Mouse (Mus musculus) forebrain, embryonic 16.5 days (tissue): ENCODE data around the gene Xiap. TPM values are rescaled to one million over a fixed set of nuclear protein-coding genes. Genes with fewer than 3 reads are reported as not detected.
A peak's percentile ranks its signal among the peaks of the same experiment; 100 is the strongest.

ENCODE experiments used
- ATAC-seq: fragments of 200-750 bp; cut with Nextera tagmentation; 2 replicates; pipeline ENCODE4 v1.8.0; 2017; ENCODE audit warnings: mild to moderate bottlenecking, moderate library complexity
- H3K27ac ChIP-seq: fragments of 300-500 bp; sonication (generic); 2 replicates; pipeline ENCODE4 v1.5.1; 2014; ENCODE audit warnings: low read length, control low read depth
- H3K27me3 ChIP-seq: fragments of 300-500 bp; sonication (generic); replicated peaks from 2 replicates; pipeline ENCODE4 v1.6.1; 2014; ENCODE audit warnings: low read length; ENCODE audit not compliant: control insufficient read depth, insufficient read depth
- H3K36me3 ChIP-seq: fragments of 300-500 bp; sonication (generic); 2 replicates; pipeline ENCODE4 v1.6.1; 2014; ENCODE audit not compliant: control insufficient read depth, insufficient read depth
- H3K4me1 ChIP-seq: fragments of 300-500 bp; sonication (generic); replicated peaks from 2 replicates; pipeline ENCODE4 v1.6.1; 2014; ENCODE audit warnings: low read length; ENCODE audit not compliant: control insufficient read depth, insufficient read depth
- H3K4me2 ChIP-seq: fragments of 300-500 bp; sonication (generic); 2 replicates; pipeline ENCODE4 v1.6.1; 2014; ENCODE audit warnings: mild to moderate bottlenecking, low read length, control low read depth
- H3K4me3 ChIP-seq: fragments of 300-500 bp; sonication (generic); replicated peaks from 2 replicates; pipeline ENCODE4 v1.5.1; 2014; ENCODE audit warnings: mild to moderate bottlenecking, low read length, control low read depth
- H3K9ac ChIP-seq: fragments of 300-500 bp; sonication (generic); replicated peaks from 2 replicates; pipeline ENCODE4 v1.6.1; 2014; ENCODE audit warnings: low read depth, low read length, control low read depth
- H3K9me3 ChIP-seq: fragments of 300-500 bp; sonication (generic); 2 replicates; pipeline ENCODE4 v1.6.1; 2016; ENCODE audit warnings: low read length; ENCODE audit not compliant: control insufficient read depth
- WGBS: fragments of 180-500 bp; shearing (Covaris S2); extraction: QIAGEN DNeasy Blood & Tissue Kit; methylation state at CpG from one replicate; pipeline ENCODE4 v1.1.7; 2014; 5-methylcytosine and 5-hydroxymethylcytosine counted together
- polyA plus RNA-seq: library from polyadenylated mRNA; unstranded; fragments of >200 nt; fragmentation: Nextera tagmentation; extraction: Ambion mirVana; gene quantifications from 2 replicates; pipeline ENCODE4 v1.2.1, GENCODE M21; 2015

Xiap gene
- polyA plus RNA-seq, 1 experiment from 2014 or later: 10.5 TPM

- no peaks in the 10 kb centered on the region for H3K27me3 ChIP-seq
- H3K4me2 ChIP-seq: peak overlapping the region; percentile 35
- no peaks in the 10 kb centered on the region for H3K36me3 ChIP-seq
- H3K27ac ChIP-seq: peak overlapping the region; percentile 91
- peak; percentile 79 for ATAC-seq
- no peaks in the 10 kb centered on the region for H3K9me3 ChIP-seq
- H3K4me1 ChIP-seq: peaks cover 5% of the 10 kb centered on the region; the same call in 1 of the 2 replicates
- WGBS: 32% methylated on average over 26 of the region's 27 CpGs
- peak overlapping the region; percentile 52 for H3K4me3 ChIP-seq
- peak overlapping the region; percentile 53 for H3K9ac ChIP-seq
These were observed 8.3 kb downstream of the Xiap start for GRCm38 (mm10) chrX:42067791-42068200.

DNA sequence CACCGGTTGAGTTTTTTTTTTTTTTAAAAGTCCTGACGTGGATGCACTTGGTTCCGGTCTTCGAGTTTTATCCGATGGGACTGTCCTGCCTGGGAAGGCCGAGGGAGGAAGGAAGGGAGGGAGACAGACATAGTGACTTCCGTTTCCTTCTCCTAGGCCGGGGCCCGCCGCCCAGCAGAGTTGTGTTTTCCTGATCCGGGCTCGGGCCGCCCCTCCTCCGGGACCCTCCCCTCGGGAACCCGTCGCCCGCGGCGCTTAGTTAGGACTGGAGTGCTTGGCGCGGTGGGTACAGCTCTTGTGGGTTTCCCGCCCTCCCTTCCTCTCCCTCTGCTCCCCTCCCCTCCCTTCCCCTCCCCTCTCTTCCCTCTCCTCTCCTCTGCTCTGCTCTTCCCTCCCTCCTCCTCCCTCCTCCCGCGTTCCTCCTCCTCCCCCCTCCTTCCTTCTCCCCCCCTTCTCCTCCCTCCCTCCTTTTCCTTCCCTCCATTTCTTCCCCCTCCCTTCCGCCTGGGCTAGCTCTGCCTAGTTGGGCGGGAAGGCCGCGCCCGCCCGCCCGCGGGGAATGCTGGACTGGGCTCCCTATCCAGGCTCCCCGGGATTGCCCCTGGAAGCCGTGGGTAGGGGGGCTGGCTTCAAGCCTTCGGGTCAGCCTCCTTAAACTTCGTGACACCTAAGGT is 8.9 kb downstream of the Xiap start:
- Histone ChIP-seq H3K27ac (peak overlapping the region; percentile 91), H3K27me3 (no peaks in the 10 kb centered on the region), H3K4me2 (peak overlapping the region; percentile 44), H3K9me3 (no peaks in the 10 kb centered on the region), H3K4me3 (peak overlapping the region; percentile 52), H3K9ac (peak overlapping the region; percentile 54), H3K36me3 (no peaks in the 10 kb centered on the region), H3K4me1 (peaks cover 5% of the 10 kb centered on the region; the same call in 1 of the 2 replicates)
- ATAC-seq: peak; percentile 94
- WGBS: 13% methylated on average over 23 of the region's 37 CpGs

DNA sequence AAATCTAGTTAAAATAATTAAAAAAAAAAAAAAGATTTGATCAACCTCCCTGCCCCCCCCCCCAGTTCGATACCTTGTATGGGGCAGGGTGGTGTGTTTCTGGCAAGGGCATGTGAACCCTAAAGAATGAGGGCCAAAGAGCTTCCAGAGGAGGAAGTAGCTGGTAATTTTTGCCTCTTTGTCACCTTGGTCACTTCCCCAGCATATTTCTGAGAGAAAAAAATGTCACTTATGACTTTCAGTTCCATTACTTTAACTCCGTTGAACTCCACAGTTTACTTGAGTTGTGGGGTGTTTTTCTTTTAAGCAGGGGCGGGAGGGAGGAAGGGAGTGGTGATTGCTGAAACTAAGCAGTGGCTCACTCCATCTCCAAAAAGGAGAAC is 9.4 kb downstream of the Xiap start:
- peak; percentile 10; the same call in 1 of the 2 replicates for ATAC-seq
- Histone ChIP-seq H3K4me2 (peak overlapping the region; percentile 44), H3K4me1 (peaks cover 5% of the 10 kb centered on the region; the same call in 1 of the 2 replicates), H3K4me3 (peak overlapping the region; percentile 52), H3K36me3 (no peaks in the 10 kb centered on the region), H3K9ac (peak overlapping the region; percentile 54), H3K27ac (peak overlapping the region; percentile 72), H3K9me3 (no peaks in the 10 kb centered on the region), H3K27me3 (no peaks in the 10 kb centered on the region)
- 32% methylated on average over 3 of the region's 3 CpGs for WGBS

GRCm38 (mm10) chrX:42087731-42088130 is 28.3 kb downstream of the Xiap start:
- no peak overlapping the region for H3K4me3 ChIP-seq
- ATAC-seq: no peak
- no peaks in the 10 kb centered on the region for H3K27me3 ChIP-seq
- no peaks in the 10 kb centered on the region for H3K36me3 ChIP-seq
- H3K9me3 ChIP-seq: no peaks in the 10 kb centered on the region
- H3K4me2 ChIP-seq: no peak overlapping the region
- 91% methylated on average over 8 of the region's 8 CpGs for WGBS
- H3K9ac ChIP-seq: no peak overlapping the region
- no peak overlapping the region for H3K27ac ChIP-seq
- H3K4me1 ChIP-seq: no peaks in the 10 kb centered on the region

- no peak for ATAC-seq
These were observed 28.7 kb downstream of the Xiap start for GRCm38 (mm10) chrX:42088136-42088535.

GRCm38 (mm10) chrX:42107137-42107536 is 47.7 kb downstream of the Xiap start:
- Histone ChIP-seq H3K4me3 (no peak overlapping the region), H3K4me1 (no peaks in the 10 kb centered on the region), H3K9me3 (no peaks in the 10 kb centered on the region), H3K27ac (no peak overlapping the region), H3K36me3 (peaks cover 4% of the 10 kb centered on the region; the same call in 1 of the 2 replicates), H3K4me2 (no peak overlapping the region), H3K9ac (no peak overlapping the region), H3K27me3 (no peaks in the 10 kb centered on the region)
- WGBS: 88% methylated on average over 6 of the region's 6 CpGs
- no peak for ATAC-seq

More at GRCm38 (mm10) chrX:42088136-42088535, 28.7 kb downstream of the Xiap start:
- H3K9ac ChIP-seq: no peak overlapping the region
- H3K27me3 ChIP-seq: no peaks in the 10 kb centered on the region
- no peak overlapping the region for H3K4me3 ChIP-seq
- H3K9me3 ChIP-seq: no peaks in the 10 kb centered on the region
- WGBS: 88% methylated on average over 5 of the region's 5 CpGs
- no peak overlapping the region for H3K4me2 ChIP-seq
- H3K4me1 ChIP-seq: no peaks in the 10 kb centered on the region
- H3K27ac ChIP-seq: no peak overlapping the region
- H3K36me3 ChIP-seq: no peaks in the 10 kb centered on the region

DNA sequence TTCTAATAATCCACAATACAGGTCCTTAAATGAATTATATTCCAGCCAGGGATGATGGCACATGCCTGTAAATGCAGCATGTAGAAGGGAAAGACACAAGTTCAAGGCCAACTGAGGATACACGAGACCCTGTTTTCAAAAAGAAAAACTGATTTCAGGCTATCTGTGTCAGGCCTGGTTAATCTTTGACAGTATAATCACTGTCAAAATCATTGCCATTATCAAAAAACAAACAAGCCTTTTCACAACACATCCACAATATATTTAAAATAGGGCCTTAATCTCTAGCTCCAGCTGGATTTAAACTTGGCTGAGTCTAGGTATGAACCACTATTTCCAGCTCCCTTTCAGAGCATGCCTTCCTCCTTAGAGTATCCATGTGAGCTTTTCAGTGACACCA is 51.1 kb downstream of the Xiap start:
- no peaks in the 10 kb centered on the region for H3K9me3 ChIP-seq
- no peak for ATAC-seq
- 71% methylated on average over 1 of the region's 1 CpGs for WGBS

GRCm38 (mm10) chrX:42119442-42120048 is 60.1 kb downstream of the Xiap start:
- no peaks in the 10 kb centered on the region for H3K4me1 ChIP-seq
- no peaks in the 10 kb centered on the region for H3K9me3 ChIP-seq
- no peak overlapping the region for H3K4me3 ChIP-seq
- no peaks in the 10 kb centered on the region for H3K36me3 ChIP-seq
- H3K4me2 ChIP-seq: no peak overlapping the region
- no peaks in the 10 kb centered on the region for H3K27me3 ChIP-seq
- no peak overlapping the region for H3K9ac ChIP-seq
- no peak for ATAC-seq
- H3K27ac ChIP-seq: no peak overlapping the region
- WGBS: 81% methylated on average over 6 of the region's 6 CpGs

More for the DNA sequence above, 51.1 kb downstream of the Xiap start:
- Histone ChIP-seq H3K4me3 (no peak overlapping the region), H3K36me3 (peaks cover 4% of the 10 kb centered on the region; the same call in 1 of the 2 replicates), H3K9ac (no peak overlapping the region), H3K27me3 (no peaks in the 10 kb centered on the region), H3K4me1 (no peaks in the 10 kb centered on the region), H3K4me2 (no peak overlapping the region), H3K27ac (no peak overlapping the region)

GRCm38 (mm10) chrX:42124963-42125697 is 65.7 kb downstream of the Xiap start:
- WGBS: 64% methylated on average over 5 of the region's 5 CpGs
- Histone ChIP-seq H3K36me3 (no peaks in the 10 kb centered on the region), H3K4me2 (no peak overlapping the region), H3K27me3 (no peaks in the 10 kb centered on the region), H3K27ac (no peak overlapping the region), H3K4me3 (no peak overlapping the region), H3K9me3 (peaks cover 2% of the 10 kb centered on the region; the same call in 1 of the 2 replicates), H3K9ac (no peak overlapping the region), H3K4me1 (no peaks in the 10 kb centered on the region)
- ATAC-seq: no peak
